Mouse (Mus musculus): ENCODE results near the gene Rftn1.

GRCm38 (mm10) chr17:50211816-50212215 is 21.3 kb upstream of the Rftn1 start:
- TF ChIP-seq CTCF (IDR thresholded peaks at IDR 0.05; ENCODE audit: low read depth) (no peak), EP300 (IDR thresholded peaks at IDR 0.05; ENCODE audit: low read depth) (no peak)

Data from heart, postnatal 0 days (tissue).